Mouse (Mus musculus): ENCODE data around the gene Nphp4.
A peak's percentile ranks its signal among the peaks of the same experiment; 100 is the strongest.

Nphp4 gene

DNA sequence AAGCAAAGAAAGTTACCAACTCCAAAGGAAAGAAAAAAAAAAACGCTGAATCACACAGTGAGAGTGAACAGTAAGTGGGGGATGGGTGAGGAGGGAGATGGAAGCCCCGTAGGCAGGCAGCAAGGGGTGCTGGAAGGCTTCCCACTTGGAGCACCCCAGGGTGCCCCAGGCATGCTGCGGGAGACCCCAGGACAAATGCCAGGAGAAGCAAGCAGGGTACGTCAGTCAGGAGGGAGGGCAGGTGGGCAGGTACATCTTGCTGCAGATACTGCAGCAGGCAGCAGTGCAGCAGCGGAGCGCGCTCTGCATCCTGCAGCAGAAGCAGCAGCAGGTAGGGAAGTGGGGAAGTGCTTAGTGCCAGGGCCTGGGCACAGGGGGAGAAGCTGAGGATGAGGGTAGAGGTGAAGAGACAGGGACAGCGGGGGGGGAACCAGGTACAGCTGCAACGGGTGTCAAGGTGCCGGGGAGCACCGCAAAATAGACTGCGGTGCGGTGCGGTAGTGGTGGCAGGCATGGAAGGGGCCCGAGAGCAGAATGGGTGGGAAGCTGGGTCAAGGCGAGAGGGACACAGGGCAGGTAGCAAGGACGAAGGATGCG, at the start of gene Nphp4:
Nphp4 (plus strand) TSS at position 280 of the 597 bp plus-strand sequence.
- DNase-seq (ENCODE audit: low spot score) = no peak

DNA sequence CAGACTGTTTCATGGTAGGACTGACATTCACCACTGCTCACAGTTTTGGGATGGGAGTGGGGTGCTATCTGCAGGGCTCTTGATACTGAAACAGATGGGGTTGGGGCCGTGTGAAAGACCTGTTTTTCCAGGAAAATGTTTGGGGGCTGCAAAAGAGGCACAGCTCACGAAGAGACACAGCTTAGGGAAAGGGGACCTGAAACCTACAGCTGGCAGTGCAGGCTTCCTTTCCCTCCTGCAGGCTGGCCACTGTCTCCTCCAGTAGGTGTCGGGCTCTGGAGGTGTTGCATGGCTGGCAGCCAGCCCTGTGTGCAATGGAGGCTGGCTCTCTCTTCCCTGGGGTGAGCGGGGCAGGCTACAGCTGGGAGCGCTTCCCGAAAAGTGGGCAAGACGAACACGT, 48.2 kb upstream of the Nphp4 start:
- no peak for DNase-seq (ENCODE audit: low spot score)

DNA sequence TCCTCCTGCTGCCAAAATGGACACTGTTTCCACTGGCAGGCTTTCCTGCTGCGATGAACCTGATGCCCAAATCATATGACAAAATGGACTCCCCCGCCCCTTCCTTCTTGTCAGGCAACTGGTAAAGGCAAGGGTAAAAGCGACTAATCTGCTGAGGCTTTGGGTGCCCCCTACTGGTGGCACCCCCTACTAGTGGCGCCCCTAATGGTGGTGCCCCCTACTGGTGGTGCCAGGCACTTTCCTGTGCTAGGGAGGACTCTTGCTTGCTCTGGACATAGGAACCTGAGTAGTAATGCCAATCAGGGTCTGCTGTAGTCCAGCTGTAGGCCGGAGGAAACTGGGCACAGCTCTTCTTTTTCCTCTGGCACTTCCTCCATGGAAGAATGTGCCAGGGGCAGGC, 44.2 kb upstream of the Nphp4 start:
- DNase-seq (ENCODE audit: low spot score) = no peak

DNA sequence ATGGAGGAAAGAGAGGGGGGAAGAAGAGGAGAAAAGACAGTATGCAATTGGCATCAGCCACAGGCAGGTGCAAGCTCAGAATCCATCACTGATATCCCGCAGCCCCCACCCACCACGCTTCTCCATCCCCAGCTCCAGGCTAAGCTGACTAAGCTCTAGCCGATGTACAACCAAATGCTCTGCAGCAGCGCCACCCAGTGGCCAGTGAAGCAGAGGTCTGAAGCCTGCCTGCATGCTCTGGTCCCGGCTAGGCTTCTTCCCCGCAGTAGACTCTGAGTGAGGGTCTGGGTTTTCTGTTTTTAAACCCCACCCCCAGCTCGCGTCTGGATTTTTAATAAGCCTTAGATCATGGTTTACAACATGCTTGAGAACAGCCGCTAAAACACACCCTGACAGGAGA, 41.7 kb upstream of the Nphp4 start:
- peak; percentile 80 for DNase-seq (ENCODE audit: low spot score)

DNA sequence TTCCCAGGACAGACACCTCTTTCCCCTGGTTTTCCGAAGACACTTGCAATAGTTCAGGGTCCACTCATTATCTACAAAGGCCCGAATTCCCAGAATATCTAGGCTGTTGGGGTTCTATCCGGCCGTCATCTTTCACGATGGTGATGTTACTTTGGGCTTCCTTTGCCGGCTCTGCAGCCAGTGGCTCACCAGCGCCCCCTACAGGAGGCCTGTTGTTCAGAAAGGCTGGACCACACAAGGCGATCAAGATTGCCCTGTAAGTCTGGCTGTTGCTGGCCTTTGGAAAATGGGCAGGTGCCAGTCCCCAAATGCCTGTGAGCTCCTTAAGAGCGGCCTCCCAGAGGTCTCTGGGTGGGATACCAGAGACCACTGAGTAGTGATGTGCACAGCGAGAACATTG, 41.3 kb upstream of the Nphp4 start:
- no peak for DNase-seq (ENCODE audit: low spot score)

DNA sequence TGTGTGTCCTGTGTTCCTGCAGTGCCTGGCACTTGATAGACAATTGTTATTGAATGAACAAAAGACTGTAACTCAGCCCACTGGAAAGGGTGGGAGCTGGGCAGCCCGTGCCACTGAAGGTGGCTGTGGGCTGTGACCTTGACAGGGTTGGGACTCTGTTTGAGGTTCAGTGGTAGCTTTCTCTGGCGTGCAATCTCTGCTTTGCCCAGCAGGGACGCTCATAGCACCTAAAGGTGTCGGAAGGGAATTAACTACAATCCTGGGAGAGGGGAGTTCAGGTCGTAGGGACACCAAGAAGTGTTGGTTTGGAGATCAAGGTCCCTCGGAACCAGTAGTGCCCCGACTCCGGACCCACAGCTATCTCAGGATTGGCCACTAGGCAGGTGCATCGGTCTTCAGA, 35.6 kb upstream of the Nphp4 start:
- DNase-seq (ENCODE audit: low spot score) = no peak

DNA sequence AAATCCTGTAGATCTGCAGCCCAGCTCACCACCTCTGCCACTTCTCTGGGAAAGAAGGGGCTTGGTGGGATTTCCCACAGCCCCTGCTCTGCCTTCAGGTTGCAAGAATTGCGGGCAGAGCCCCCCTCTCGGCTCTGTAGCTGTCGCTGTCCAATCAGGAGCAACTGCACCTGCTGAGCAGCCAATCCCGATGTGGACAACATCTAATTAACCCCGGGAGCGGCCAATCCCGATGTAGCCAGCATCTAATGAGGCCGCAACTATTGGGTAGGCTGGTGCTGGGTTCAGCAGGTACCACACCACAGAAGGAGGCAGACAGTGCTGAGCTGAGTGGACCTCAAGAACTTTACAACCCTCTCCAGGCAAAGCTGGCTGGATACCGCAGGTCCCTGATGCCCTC, 35.0 kb upstream of the Nphp4 start:
- no peak for DNase-seq (ENCODE audit: low spot score)

DNA sequence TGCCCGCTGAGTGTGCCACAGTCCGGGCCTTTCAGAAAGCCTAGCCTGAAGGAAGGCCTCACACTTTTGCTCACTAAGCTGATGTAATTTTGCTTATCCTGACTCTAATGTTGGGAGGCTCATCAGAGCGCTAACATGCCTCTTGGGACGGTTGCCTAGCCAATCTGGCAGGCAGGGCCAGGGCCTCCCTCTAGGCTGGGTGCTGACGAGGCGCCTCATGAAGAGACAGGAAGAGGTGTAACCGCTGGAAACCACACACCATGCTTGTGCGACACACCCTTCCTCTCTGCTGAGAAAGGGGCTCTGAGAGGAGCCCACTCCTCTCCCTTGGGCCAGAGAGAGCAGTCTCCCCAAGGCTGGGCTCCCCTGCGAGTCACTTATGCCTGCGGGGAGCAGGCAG, 30.3 kb upstream of the Nphp4 start:
- DNase-seq (ENCODE audit: low spot score) = no peak

DNA sequence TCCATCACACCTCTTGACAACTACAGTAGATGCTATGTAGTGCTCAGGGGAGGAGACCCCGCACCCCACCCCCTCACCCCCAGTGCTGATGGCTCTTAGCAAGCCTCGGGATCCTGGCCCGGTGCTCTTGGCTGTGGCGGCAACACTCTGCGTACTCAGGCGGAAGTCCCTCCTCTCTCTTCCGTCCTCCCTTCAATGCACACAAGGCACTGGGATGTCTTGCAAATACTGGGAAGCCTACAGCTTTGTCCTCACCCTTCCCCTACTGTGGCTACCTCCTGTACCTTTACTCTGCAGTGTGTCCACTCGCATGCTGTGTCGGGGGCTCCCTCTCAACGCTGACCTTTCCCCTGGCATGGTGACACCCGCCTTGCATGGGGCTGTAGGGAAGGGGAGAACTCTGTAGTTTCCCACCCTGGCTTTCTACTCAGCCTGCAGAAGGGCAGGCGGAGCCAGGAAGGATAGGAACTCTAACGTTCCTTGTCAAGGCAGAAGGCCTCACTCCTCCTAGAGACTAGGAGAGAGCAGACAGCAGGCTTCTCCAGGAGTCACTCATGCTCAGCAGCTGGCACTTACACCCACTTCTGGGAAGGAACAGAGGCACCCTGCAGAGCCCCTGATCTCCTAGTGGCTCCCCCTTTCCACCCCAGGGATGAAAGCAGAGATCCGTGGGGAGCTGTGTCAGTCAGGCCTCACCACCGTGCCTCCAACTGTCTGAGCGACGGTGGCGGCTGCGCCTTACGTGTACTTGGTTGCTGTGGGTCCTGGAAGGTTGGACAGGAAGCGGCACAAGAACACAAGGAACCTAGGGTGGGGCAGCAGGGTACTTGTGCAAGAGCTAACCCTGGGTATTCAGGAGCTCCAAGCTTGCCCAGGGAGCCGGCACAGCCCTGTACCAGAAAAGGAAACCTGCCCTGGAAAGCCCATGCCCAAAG, 28.5 kb upstream of the Nphp4 start:
- DNase-seq (ENCODE audit: low spot score) = no peak

DNA sequence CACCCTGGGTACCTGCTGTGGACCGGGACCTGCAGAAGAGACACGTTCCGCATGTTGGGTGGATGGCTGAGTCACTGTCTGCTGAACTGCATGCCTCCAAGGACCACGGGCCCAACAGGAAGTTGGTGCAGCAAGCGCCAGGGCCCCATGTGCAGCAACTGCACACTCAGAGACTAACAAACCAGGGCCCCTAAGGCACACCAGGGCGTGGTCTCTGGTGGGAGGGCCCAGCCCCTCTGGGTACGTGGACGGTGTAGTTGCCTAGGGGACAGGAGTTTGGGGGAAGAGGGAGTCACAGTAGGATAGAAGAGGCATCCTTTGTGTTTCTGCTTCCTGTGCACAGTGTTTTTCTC, 27.9 kb upstream of the Nphp4 start:
- DNase-seq (ENCODE audit: low spot score) = no peak

DNA sequence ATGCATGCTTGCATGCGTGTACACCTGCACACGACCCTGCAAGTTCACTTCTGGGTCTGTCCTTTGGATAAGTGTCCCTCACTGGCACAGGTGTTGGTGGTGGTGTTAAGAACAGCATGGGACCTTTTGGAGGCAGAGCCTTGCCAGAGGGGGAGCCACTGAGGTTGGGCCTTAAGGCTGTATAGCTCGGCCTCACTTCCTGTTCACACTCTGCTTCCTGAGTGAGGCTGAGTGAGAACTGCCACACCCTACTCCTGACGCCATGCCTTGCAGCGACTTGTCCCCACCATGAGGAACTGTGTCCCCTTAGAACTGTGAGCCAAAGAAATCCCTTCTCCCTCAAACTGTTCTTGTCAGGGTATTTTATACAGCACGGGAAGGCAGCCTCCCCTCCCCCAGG, 25.1 kb upstream of the Nphp4 start:
- no peak for DNase-seq (ENCODE audit: low spot score)

DNA sequence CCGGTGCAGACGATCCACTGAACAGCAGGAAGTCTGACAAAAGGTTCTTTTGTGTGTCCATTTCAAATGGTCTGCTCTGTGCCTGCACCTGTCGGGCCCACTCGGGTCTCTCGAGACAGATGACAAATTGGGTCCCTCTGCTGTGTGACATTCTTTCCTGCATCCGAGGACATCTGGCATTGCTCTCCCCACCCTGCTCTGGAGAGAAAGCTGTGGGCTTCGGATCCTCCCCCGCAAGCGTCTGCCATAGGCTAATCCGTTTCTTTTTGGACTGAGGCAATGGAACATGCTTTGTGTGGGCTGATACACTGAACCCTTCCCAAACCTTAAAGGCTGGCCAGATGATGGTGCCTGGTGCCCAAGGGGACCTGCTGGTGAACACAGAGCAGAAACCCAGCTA, 23.4 kb upstream of the Nphp4 start:
- peak; percentile 83 for DNase-seq (ENCODE audit: low spot score)

DNA sequence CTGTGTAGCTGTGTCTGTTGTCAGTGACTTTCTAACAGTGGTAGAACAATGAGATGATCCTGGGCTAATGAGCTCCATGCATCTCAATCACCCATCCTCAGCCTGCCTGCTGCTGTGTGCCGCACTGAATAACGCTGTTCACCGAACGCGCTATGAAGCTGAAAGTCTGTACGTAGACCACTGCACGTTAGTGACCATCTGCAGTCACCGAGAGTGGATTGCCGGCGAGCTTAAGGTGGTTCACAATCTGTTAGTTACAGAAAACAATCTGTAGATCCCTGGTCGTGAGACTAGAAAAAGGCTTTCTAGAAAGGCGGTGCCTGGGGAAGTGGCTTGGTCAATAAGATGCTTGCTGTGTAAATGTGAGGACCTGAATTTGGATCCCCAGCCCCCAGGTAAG, 22.4 kb upstream of the Nphp4 start:
- DNase-seq (ENCODE audit: low spot score) = no peak

DNA sequence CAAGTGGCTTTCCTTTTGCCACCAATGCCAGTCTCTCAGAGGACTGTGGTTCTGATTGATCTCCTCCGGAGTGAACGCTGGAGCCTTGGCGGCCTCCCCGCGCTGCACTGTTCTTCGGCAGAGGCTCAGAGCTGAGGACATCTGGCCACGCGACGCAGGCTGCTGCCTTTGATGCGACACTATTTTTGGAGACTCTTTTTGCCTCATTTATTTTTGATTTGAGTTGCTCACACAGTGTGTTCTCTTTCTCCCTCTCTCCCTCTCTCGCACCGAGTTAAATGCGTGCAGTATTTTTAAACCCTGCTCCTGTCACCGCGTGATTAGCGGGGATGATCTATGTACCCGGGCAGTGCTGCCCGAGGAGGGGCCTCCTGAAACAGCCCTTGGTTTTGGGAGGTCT, 19.9 kb upstream of the Nphp4 start:
- no peak for DNase-seq (ENCODE audit: low spot score)

DNA sequence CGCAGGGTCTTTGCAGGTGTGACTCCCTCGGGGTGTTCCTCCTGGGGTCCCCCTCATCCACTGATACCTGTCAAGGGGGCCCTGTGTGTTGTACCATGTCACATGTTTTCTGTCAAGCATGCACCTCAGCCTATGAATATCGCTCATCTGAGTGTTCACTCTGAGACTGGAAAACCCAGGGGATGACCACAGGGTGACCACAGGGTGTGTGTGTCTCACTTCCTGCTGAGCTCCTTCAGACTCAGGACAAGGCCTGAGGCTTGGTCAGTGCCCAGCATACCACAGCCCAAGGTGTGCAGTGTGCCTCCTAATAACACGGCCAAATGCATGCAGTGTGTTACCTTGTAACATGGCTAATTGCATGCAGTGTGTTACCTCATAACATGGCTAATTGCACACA, 18.8 kb upstream of the Nphp4 start:
- no peak for DNase-seq (ENCODE audit: low spot score)

DNA sequence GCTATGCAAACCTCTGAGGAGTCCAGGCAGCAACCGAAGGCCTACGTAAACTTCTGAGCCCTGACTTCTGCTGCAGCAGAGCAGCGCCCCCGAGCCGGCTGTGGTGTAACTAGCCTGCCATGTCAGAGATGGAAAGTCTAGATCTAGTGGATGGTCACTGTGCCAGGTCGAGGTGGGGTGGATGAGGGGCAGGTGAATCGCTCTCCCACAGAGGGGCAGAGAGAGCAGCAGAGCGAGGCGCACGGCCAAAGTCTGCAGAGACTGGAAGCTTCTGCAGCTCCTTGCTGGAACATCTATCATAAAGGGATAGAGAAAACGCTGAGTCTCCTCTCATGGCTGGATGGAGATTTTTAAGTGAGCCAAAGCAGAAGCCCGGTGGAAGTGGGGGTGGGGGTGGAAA, 14.0 kb upstream of the Nphp4 start:
- no peak for DNase-seq (ENCODE audit: low spot score)

DNA sequence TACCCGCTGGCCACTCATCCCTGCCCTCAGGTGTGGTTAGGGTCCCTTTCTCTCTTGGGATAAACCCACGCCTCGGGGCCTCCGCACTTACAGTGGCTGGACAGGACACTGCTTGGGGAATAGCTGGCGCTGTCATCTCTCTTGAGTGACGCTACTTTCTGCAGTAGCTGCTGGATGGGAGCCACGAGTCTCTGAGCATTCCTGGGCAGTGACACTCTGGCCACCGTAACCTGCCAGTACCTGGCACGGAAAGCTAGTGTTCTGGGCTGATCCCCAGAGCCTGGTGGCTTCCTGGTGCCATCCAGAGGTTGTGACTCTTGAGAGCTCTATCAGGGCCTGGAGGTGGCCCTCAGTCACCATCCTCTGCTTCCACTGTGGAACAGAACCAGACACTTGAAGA, 13.4 kb upstream of the Nphp4 start:
- DNase-seq (ENCODE audit: low spot score) = no peak

DNA sequence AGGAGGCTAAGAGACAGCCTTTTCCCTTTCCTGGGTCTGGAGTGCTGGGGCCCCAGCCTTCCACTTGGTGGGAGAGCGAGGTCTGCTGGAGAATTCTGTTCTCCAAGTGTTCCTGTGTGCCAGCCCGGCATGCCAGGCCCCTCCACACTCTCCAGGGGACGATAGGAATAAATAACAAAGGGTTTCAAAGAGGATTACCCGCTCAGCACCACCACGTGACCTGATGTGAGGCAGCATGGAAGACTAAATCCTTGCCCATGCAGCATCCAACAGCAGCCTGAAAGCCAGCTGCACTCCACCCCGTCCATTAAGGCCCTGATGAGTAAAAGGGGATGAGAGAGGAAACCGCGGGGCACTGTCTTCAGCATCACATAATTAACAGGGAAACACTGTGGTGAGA, 11.4 kb upstream of the Nphp4 start:
- no peak for DNase-seq (ENCODE audit: low spot score)

DNA sequence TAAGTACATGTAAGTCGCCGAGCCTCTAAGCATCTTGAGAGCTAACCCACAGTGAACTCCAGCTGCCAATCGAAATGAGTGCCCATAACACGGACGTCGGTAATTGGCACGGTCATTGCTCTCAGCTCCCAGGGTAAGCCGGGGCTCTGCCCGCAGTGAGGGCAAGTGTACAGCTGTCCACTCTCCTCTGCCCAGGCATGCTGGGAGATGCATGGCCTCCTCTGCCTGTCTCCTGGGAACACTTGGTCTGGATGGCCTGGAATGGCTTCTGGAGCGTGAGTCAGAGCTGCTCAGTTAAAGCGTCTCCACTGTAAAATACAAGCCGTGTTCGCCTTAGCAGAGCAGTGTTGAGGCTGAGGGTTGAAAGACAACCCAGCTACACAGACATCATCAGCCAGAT, 9.9 kb upstream of the Nphp4 start:
- DNase-seq (ENCODE audit: low spot score) = no peak

DNA sequence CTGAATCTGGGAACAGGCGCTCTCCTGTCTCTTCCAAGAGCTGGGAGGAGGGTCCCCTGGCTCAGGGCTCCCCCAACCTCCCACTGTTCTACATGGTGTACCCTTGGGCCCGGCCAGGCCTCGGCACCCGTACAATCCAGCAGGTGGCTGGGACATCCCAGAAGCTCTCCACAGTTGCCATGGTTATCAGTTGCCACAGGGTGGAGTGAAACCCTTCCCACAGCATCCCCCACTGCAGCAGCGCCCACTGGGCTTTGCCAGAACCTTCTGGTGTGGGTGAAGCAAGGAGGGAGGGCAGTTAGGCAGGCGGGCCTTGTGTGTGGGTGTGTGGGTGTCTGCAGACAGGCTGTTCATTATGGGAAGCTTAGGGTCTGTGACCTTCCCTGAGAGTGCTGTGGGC, 8.6 kb upstream of the Nphp4 start:
- no peak for DNase-seq (ENCODE audit: low spot score)

DNA sequence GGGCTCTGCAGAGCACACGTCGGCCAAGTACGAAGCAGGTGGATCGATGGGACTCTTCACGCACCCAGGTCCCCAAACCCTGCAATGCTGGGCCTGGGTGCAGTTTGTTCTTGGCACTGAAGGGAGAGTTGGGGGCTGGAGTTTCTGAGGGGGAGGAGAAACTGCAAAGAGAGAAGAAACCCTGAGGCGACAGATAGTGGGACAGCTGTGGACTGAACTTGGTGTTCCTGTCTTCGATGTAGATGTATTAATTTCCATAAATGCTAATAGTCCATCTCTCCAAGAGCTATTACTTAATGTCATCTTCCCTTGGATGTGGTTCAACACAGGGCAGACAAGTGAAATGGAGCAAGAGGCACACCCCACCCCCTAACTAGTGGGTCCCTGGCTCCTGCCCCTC, 565 bp upstream of the Nphp4 start:
- no peak for DNase-seq (ENCODE audit: low spot score)

DNA sequence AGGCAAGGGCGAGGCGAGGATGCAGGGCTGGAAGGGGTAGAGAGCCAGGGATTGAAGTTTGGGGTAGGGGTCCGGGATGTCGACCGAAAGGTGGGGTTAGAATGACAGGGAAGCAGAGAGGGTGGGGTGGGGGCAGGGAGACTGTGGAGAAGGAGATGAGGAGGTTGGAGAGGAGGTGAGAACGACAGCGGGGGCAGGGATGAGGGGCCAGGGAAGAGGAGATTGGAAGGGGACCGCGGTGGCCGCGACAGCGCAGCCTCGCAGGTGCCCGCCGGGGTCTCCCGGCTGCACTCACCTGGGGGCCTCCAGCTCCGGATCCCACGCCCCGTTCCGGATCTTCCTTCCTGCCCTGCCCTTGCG, 580 bp downstream of the Nphp4 start:
- no peak for DNase-seq (ENCODE audit: low spot score)

DNA sequence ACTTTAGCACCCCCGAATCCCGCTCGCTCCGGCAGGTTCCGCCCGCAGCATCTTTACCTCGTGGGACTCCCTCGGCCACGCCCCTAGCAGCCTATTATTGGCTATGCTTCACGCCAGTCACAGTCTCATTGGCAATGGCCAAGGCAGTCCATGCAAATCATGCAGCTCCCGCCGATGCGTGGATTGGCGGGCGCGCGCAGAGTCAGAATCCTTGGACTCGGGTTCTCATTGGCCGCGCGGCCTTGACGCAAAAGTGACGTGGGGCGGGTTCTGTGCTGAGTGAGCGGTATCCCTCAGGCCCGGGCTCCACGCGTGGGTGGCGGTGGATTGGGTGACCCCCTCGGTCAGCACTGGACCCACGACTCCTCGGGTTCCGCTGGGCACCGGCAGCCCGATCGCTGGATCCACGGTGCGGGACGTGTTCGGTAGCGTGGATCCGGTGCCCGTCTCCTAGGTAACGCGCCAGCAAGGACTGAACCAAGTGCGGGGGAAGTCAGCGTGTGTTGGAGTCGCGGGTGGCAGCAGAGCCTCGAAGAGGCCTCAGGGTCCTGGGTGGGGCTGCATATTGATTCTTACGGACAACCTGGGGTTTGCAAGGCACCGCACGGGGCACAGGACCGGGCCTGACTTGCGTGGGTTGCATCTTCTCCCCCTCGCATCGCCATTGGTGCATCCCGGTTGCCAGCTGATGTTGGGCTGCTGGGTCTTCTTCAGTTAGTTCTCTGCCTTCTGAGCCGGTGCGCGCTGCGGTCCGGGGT, 1.1 kb downstream of the Nphp4 start, which contains the start of gene Kcnab2:
Kcnab2 (minus strand) TSS at position 406 of the 758 bp plus-strand sequence.
- peak; percentile 100 for DNase-seq (ENCODE audit: low spot score)
